In genomic region chr12:86914351-86914750, GRCm38 (mm10) we compare ENCODE assay signal across 10 mouse cellular contexts. TPM values are rescaled to one million over a fixed set of nuclear protein-coding genes. Genes with fewer than 3 reads are reported as not detected.
DNase-seq lines count a peak whose midpoint lies in the region; ATAC-seq and TF ChIP-seq lines count a peak whose summit lies in the region.
"Had no signal": no experiment of that assay in that cellular context is flagged by ENCODE, and none has a peak within 500 bp of the region (broad histone marks: within the 10 kb centered on the region; RNA-seq: fewer than 3 reads in every experiment).

No protein-coding gene starts in this region.

- H3K27ac ChIP-seq in heart, adult 2 months, result peak overlapping the region; percentile 58
- peak overlapping the region; percentile 51 for H3K27ac ChIP-seq in lung, embryonic 15.5 days
- peak overlapping the region; percentile 8; the same call in 1 of the 2 replicates for H3K27ac ChIP-seq in stomach, embryonic 16.5 days (ENCODE audit: low read length)

- no peak for TF ChIP-seq EP300 in heart, adult 2 months (IDR thresholded peaks at IDR 0.05; ENCODE audit: insufficient read depth, low read depth, low read length)

- H3K27me3 ChIP-seq in heart, adult 2 months (ENCODE audit: control insufficient read depth, insufficient read depth, low read length), result no peaks in the 10 kb centered on the region
- H3K27me3 ChIP-seq in lung, embryonic 15.5 days, result no peaks in the 10 kb centered on the region
- no peaks in the 10 kb centered on the region for H3K27me3 ChIP-seq in stomach, embryonic 16.5 days (ENCODE audit: control insufficient read depth, insufficient read depth, low read length)

- peaks cover 16% of the 10 kb centered on the region for H3K4me1 ChIP-seq in heart, adult 2 months (ENCODE audit: control insufficient read depth, insufficient read depth, low read length)
- H3K4me1 ChIP-seq in lung, embryonic 15.5 days, result peaks cover 38% of the 10 kb centered on the region
- H3K4me1 ChIP-seq in lung, adult 2 months (ENCODE audit: control insufficient read depth, insufficient read depth, low read length), result peaks cover 7% of the 10 kb centered on the region
- peaks cover 22% of the 10 kb centered on the region for H3K4me1 ChIP-seq in stomach, embryonic 16.5 days (ENCODE audit: control insufficient read depth, insufficient read depth, low read length)

- 40% methylated on average over 2 of the region's 2 CpGs for WGBS in heart, adult 2 months
- 37% methylated on average over 2 of the region's 2 CpGs for WGBS in lung, embryonic 15.5 days
- 31% methylated on average over 2 of the region's 2 CpGs for WGBS in lung, adult 2 months
- 57% methylated on average over 2 of the region's 2 CpGs for WGBS in stomach, embryonic 16.5 days

- H3K4me2 ChIP-seq in lung, embryonic 15.5 days, result no peak overlapping the region
- no peak overlapping the region for H3K4me2 ChIP-seq in stomach, embryonic 16.5 days (ENCODE audit: low read depth, low read length)
- H3K4me2 ChIP-seq: limb, embryonic 15.5 days had no signal

- no peaks in the 10 kb centered on the region for H3K9me3 ChIP-seq in lung, embryonic 15.5 days
- H3K9me3 ChIP-seq in stomach, embryonic 16.5 days (replicated peaks; ENCODE audit: control insufficient read depth, low read length), result no peaks in the 10 kb centered on the region
- H3K9me3 ChIP-seq: limb, embryonic 15.5 days had no signal

- TF ChIP-seq CTCF in heart, adult 2 months (IDR thresholded peaks at IDR 0.05), result no peak
- TF ChIP-seq CTCF in lung, adult 2 months (IDR thresholded peaks at IDR 0.05; ENCODE audit: insufficient read depth, low read length), result no peak

- ATAC-seq in lung, embryonic 15.5 days (ENCODE audit: borderline replicate concordance, extremely low read depth, low FRiP score, low TSS enrichment), result no peak
- ATAC-seq in hematopoietic stem cell, adult 5-6 weeks (replicated peaks in 1 of 2; ENCODE audit: insufficient read depth in 1 of 2, low FRiP score in 2 of 2, low TSS enrichment in 1 of 2, low read depth in 1 of 2, poor library complexity in 2 of 2, severe bottlenecking in 2 of 2), result peak; percentile 54 to 61
- no peak for ATAC-seq in stomach, embryonic 16.5 days (ENCODE audit: insufficient read depth, low FRiP score)

- no peak for DNase-seq in heart, adult 2 months
- DNase-seq in heart, postnatal 25 days (ENCODE audit: low spot score), result no peak
- DNase-seq in lung, adult 2 months, result no peak
- no peak for DNase-seq in layer of hippocampus, adult 9-10 months (ENCODE audit: low spot score)
- no peak for DNase-seq in spleen, postnatal 14 days (ENCODE audit: low spot score in 2 of 2)
- DNase-seq: gastrocnemius, postnatal 36 days had no signal

- no peak overlapping the region for H3K9ac ChIP-seq in heart, adult 2 months (ENCODE audit: low read depth, low read length)
- no peak overlapping the region for H3K9ac ChIP-seq in lung, embryonic 15.5 days
- no peak overlapping the region for H3K9ac ChIP-seq in stomach, embryonic 16.5 days (ENCODE audit: low read length)
- H3K9ac ChIP-seq: limb, embryonic 15.5 days had no signal

- no peak overlapping the region for H3K4me3 ChIP-seq in heart, adult 2 months
- no peak overlapping the region for H3K4me3 ChIP-seq in lung, embryonic 15.5 days
- no peak overlapping the region for H3K4me3 ChIP-seq in lung, adult 2 months (replicated peaks; ENCODE audit: extremely low read depth, low read depth, low read length)
- no peak overlapping the region for H3K4me3 ChIP-seq in stomach, embryonic 16.5 days (replicated peaks; ENCODE audit: low read length)
- H3K4me3 ChIP-seq: limb, embryonic 15.5 days had no signal

- H3K79me2 ChIP-seq in heart, adult 2 months (replicated peaks; ENCODE audit: control insufficient read depth, insufficient read depth, low read length), result no peaks in the 10 kb centered on the region

- intact Hi-C loops in heart, adult 2 months (cut with DNase I), result no loop called here
- intact Hi-C loops in heart, postnatal 25 days (cut with DNase I), result no loop called here

- no peak for TF ChIP-seq POLR2A in heart, adult 2 months (IDR thresholded peaks at IDR 0.05; ENCODE audit: insufficient read depth, low read depth, low read length)
- no peak for TF ChIP-seq POLR2A in lung, adult 2 months (IDR thresholded peaks at IDR 0.05; ENCODE audit: borderline replicate concordance, extremely low read depth, low read depth, low read length)

- no peaks in the 10 kb centered on the region for H3K36me3 ChIP-seq in heart, adult 2 months (ENCODE audit: control insufficient read depth, insufficient read depth, low read length)
- no peaks in the 10 kb centered on the region for H3K36me3 ChIP-seq in lung, embryonic 15.5 days
- no peaks in the 10 kb centered on the region for H3K36me3 ChIP-seq in stomach, embryonic 16.5 days (ENCODE audit: control insufficient read depth, insufficient read depth, low read length)
- H3K36me3 ChIP-seq: limb, embryonic 15.5 days had no signal

RNA-seq across cellular contexts. Expression of gene Irf2bpl, which starts 29.8 kb away (rescaled TPM):
- total RNA-seq in heart, adult 2 months (2021), result 10 to 100 TPM; 32.6 to 36.9 TPM
- 15.6 and 20.1 TPM in 2 replicates for polyA plus RNA-seq in heart, adult 2 months (2012; rRNA removed)
- 10 to 100 TPM; 33.3 to 36.9 TPM for total RNA-seq in heart, postnatal 25 days (2021)
- 49.4 and 50.0 TPM in 2 replicates for polyA plus RNA-seq in lung, embryonic 15.5 days (2015; fragmentation: Nextera tagmentation; extraction: Ambion mirVana)
- polyA plus RNA-seq in lung, adult 2 months (2012; rRNA removed), result 50.0 and 79.4 TPM in 2 replicates
- total RNA-seq in hematopoietic stem cell, adult 5-6 weeks (2017), result 4.2 and 5.6 TPM in 2 replicates
- 10.1 and 11.7 TPM in 2 replicates for polyA plus RNA-seq in stomach, embryonic 16.5 days (2015; fragmentation: Nextera tagmentation; extraction: Ambion mirVana)

RNA-seq across cellular contexts. Expression of gene Cipc, which starts 32.5 kb away (rescaled TPM):
- total RNA-seq in heart, adult 2 months (2021), result 10 to 100 TPM; 43.8 to 45.1 TPM
- 34.1 and 39.6 TPM in 2 replicates for polyA plus RNA-seq in heart, adult 2 months (2012; rRNA removed)
- total RNA-seq in heart, postnatal 25 days (2021), result 10 to 100 TPM; 41.1 to 48.6 TPM
- 18.0 and 19.2 TPM in 2 replicates for polyA plus RNA-seq in lung, embryonic 15.5 days (2015; fragmentation: Nextera tagmentation; extraction: Ambion mirVana)
- 27.2 and 33.9 TPM in 2 replicates for polyA plus RNA-seq in lung, adult 2 months (2012; rRNA removed)
- 17.6 and 24.0 TPM in 2 replicates for total RNA-seq in hematopoietic stem cell, adult 5-6 weeks (2017)
- 17.8 and 18.1 TPM in 2 replicates for polyA plus RNA-seq in stomach, embryonic 16.5 days (2015; fragmentation: Nextera tagmentation; extraction: Ambion mirVana)

Comparison
In these comparisons a context has a peak if more than half of its experiments do, and no peak if none do; other contexts are left out.
1. H3K27ac ChIP-seq: peak in every context shown above with its lines; median percentile 58 in heart, adult 2 months; 51 in lung, embryonic 15.5 days; 8 in stomach, embryonic 16.5 days.
2. ATAC-seq: peak in hematopoietic stem cell, adult 5-6 weeks (2 of 2); none in lung, embryonic 15.5 days (single experiment) and stomach, embryonic 16.5 days (single experiment).